Mouse (Mus musculus): ENCODE results near the gene Nxt1. TPM values are rescaled to one million over a fixed set of nuclear protein-coding genes. Genes with fewer than 3 reads are reported as not detected.
A peak's percentile ranks its signal among the peaks of the same experiment; 100 is the strongest.

Gene Nxt1
- polyA plus RNA-seq, 1 experiment from 2014 or later = 88.7 TPM

DNA sequence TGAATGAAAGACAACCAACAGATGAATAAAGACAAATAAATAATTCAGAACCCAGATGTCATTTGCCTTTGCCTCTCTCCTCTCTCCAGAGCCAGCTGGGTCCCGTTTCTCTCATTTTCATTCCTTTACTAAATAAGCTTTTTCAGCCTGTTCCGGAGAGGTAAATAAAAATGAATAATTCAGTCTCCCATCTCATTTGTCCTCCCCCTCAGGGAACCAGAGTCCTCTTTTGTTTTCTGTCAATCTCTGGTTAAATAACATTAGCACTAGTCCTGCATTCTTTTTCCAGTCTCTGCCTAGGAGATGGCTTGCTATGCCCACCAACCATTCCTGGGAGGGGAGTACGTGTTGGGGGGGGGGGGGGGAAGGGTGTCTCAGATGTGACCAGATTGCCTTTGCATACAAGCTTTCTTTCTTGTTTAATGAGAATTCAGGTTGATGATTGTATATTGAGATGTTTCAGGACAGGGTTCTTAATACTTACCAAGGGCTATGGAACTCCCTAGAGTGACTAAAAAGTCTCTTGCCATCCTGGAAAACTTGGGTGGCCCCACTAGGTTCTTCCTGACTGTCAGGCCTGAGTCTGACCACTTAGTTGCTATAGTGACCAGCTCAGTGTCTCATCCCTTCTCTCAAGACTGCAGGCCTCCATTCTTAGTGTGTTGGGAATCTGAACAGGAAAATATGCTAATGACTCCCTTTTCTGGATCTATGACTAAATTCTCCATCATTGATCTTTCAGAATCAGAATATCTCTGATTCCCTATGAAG lies 21.6 kb upstream of the Nxt1 start:
- Histone ChIP-seq H3K4me3 (ENCODE audit: low read length) (no peak overlapping the region), H3K27ac (ENCODE audit: low read length) (no peak overlapping the region), H3K27me3 (ENCODE audit: control insufficient read depth, insufficient read depth, low read depth, low read length) (no peaks in the 10 kb centered on the region), H3K9ac (ENCODE audit: low read length) (no peak overlapping the region), H3K4me2 (ENCODE audit: low read depth, low read length) (no peak overlapping the region), H3K36me3 (ENCODE audit: control insufficient read depth, insufficient read depth, low read length) (no peaks in the 10 kb centered on the region), H3K4me1 (replicated peaks; ENCODE audit: control insufficient read depth, insufficient read depth, low read length) (no peaks in the 10 kb centered on the region), H3K9me3 (ENCODE audit: control insufficient read depth, low read length) (no peaks in the 10 kb centered on the region)
- 39% methylated on average over 3 of the region's 3 CpGs for WGBS
- no peak for ATAC-seq (ENCODE audit: low read depth)

DNA sequence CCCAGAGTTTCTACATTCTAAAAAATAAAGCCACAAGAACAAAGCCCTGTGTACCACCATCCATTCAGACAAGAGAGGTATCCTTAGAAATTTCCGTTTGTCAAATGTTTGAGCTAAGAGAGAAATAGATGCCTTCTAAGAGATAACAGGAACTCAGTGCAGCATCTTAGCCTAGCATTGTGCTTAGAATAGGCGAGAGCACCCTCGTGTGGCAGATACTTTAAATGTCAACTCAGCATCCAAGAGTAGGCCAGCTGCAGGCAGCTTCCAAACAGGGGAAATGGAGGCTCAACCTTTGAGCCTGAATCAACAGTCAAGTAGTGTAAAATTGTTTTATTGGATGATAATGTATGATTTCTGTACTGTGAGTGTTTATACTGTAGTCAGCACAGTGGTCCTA lies 17.4 kb upstream of the Nxt1 start:
- no peak overlapping the region for H3K9ac ChIP-seq (ENCODE audit: low read length)
- WGBS = 0% methylated on average over 3 of the region's 3 CpGs
- no peaks in the 10 kb centered on the region for H3K9me3 ChIP-seq (ENCODE audit: control insufficient read depth, low read length)
- no peaks in the 10 kb centered on the region for H3K4me1 ChIP-seq (replicated peaks; ENCODE audit: control insufficient read depth, insufficient read depth, low read length)
- H3K4me2 ChIP-seq (ENCODE audit: low read depth, low read length) = no peak overlapping the region
- no peak overlapping the region for H3K4me3 ChIP-seq (ENCODE audit: low read length)
- H3K36me3 ChIP-seq (ENCODE audit: control insufficient read depth, insufficient read depth, low read length) = no peaks in the 10 kb centered on the region
- no peaks in the 10 kb centered on the region for H3K27me3 ChIP-seq (ENCODE audit: control insufficient read depth, insufficient read depth, low read depth, low read length)
- 0 out of 2 replicates have a peak, but pooled peaks have one; percentile 69 for ATAC-seq (ENCODE audit: low read depth)
- H3K27ac ChIP-seq (ENCODE audit: low read length) = no peak overlapping the region

GRCm38 (mm10) chr2:148663458-148663857 lies 8.9 kb upstream of the Nxt1 start:
- no peak for ATAC-seq (ENCODE audit: low read depth)
- H3K27me3 ChIP-seq (ENCODE audit: control insufficient read depth, insufficient read depth, low read depth, low read length) = no peaks in the 10 kb centered on the region
- no peaks in the 10 kb centered on the region for H3K36me3 ChIP-seq (ENCODE audit: control insufficient read depth, insufficient read depth, low read length)
- no peak overlapping the region for H3K4me2 ChIP-seq (ENCODE audit: low read depth, low read length)
- no peaks in the 10 kb centered on the region for H3K4me1 ChIP-seq (replicated peaks; ENCODE audit: control insufficient read depth, insufficient read depth, low read length)
- H3K4me3 ChIP-seq (ENCODE audit: low read length) = no peak overlapping the region
- no peaks in the 10 kb centered on the region for H3K9me3 ChIP-seq (ENCODE audit: control insufficient read depth, low read length)
- H3K9ac ChIP-seq (ENCODE audit: low read length) = no peak overlapping the region
- no peak overlapping the region for H3K27ac ChIP-seq (ENCODE audit: low read length)
- WGBS = 97% methylated on average over 1 of the region's 1 CpGs

DNA sequence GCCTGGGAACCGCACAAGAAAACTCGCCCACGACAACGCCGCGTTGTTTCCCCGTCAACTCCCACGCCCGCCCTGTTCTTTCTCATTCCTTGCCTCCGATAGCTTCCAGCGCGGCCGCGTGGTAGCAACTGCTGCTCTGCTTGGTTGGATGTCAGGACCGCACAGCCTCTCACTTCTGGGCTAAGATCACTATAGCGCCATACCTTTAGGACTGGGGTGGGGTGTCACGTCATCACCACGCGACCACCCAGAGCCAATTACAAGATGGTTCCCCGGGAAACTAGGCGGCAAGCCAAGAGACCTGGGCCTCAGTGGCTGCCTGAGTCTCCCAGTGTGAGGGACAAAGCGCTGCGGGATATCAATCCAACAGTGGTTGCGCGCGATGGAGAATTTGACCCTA lies 5.4 kb downstream of the Nxt1 start:
- H3K27ac ChIP-seq (ENCODE audit: low read length) = peak overlapping the region; percentile 19
- peak overlapping the region; percentile 34 for H3K4me3 ChIP-seq (ENCODE audit: low read length)
- WGBS = 13% methylated on average over 26 of the region's 26 CpGs
- ATAC-seq (ENCODE audit: low read depth) = no peak
- H3K4me2 ChIP-seq (ENCODE audit: low read depth, low read length) = peak overlapping the region; percentile 43
- peak overlapping the region; percentile 8 for H3K9ac ChIP-seq (ENCODE audit: low read length)
- no peaks in the 10 kb centered on the region for H3K27me3 ChIP-seq (ENCODE audit: control insufficient read depth, insufficient read depth, low read depth, low read length)
- peaks cover 35% of the 10 kb centered on the region for H3K4me1 ChIP-seq (replicated peaks; ENCODE audit: control insufficient read depth, insufficient read depth, low read length)
- no peaks in the 10 kb centered on the region for H3K9me3 ChIP-seq (ENCODE audit: control insufficient read depth, low read length)
- peaks cover 11% of the 10 kb centered on the region for H3K36me3 ChIP-seq (ENCODE audit: control insufficient read depth, insufficient read depth, low read length)

DNA sequence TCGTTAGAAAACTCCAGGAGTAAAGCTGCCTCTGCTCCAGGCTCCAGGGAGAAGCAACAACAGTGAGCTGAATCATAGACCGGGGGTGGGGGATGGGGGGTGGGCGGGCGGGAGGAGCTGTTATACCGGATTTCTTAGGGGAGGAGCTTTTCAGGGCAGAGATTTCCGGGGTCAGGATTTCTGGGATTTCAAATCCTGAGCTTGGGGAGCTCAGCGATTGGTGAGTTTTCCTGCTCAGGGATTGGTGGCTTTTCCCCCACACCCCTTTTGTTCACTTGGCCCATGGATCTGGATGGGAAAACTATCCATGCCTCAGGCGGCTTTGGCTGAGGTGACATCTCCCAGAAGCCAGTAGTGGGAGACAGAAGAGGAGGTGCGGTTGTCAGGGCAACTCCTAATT lies 6.9 kb downstream of the Nxt1 start:
- peak; percentile 15; the same call in 1 of the 2 replicates for ATAC-seq (ENCODE audit: low read depth)
- Histone ChIP-seq H3K4me2 (ENCODE audit: low read depth, low read length) (peak overlapping the region; percentile 38), H3K4me3 (ENCODE audit: low read length) (peak overlapping the region; percentile 15), H3K36me3 (ENCODE audit: control insufficient read depth, insufficient read depth, low read length) (peaks cover 16% of the 10 kb centered on the region), H3K4me1 (replicated peaks; ENCODE audit: control insufficient read depth, insufficient read depth, low read length) (peaks cover 25% of the 10 kb centered on the region), H3K27ac (ENCODE audit: low read length) (peak overlapping the region; percentile 82), H3K9me3 (ENCODE audit: control insufficient read depth, low read length) (no peaks in the 10 kb centered on the region), H3K9ac (ENCODE audit: low read length) (peak overlapping the region; percentile 32), H3K27me3 (ENCODE audit: control insufficient read depth, insufficient read depth, low read depth, low read length) (no peaks in the 10 kb centered on the region)
- 11% methylated on average over 9 of the region's 9 CpGs for WGBS

DNA sequence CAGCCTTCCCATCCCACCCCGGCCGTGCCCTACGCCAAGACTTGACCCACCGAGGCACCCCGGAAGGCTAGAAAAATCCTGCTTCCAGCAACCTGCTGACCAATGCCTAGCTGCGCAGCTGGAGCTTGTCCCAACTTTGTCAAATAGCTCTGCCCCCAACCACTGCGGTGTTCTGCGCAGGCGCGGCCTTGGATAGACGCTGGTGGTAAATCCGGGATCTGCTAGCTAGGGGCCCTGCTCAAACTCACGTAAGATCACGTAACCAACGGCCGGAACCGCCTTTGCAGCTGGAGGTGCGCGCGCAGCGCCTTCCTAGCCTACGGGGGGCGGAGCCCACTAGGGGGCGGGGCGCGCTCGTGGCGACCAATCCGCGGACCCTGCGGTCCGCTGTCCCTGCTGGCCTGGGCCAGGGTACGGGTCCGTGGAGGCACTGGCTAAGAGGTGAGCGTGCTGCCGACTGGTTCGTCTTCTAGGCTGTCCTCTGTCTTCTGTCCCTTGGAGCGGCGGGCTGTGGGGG lies 8.4 kb downstream of the Nxt1 start, which contains the start of gene Gzf1:
Gzf1 (plus strand) TSS at position 249 of the 517 bp plus-strand sequence.
- Histone ChIP-seq H3K4me2 (ENCODE audit: low read depth, low read length) (peak within 1 kb of the TSS; percentile 89), H3K4me1 (replicated peaks; ENCODE audit: control insufficient read depth, insufficient read depth, low read length) (peaks cover 25% of the 10 kb centered on the region), H3K27me3 (ENCODE audit: control insufficient read depth, insufficient read depth, low read depth, low read length) (no peaks in the 10 kb centered on the region), H3K9ac (ENCODE audit: low read length) (peak within 1 kb of the TSS; percentile 81), H3K27ac (ENCODE audit: low read length) (peak within 1 kb of the TSS; percentile 93), H3K9me3 (ENCODE audit: control insufficient read depth, low read length) (no peaks in the 10 kb centered on the region), H3K36me3 (ENCODE audit: control insufficient read depth, insufficient read depth, low read length) (peaks cover 19% of the 10 kb centered on the region), H3K4me3 (ENCODE audit: low read length) (peak within 1 kb of the TSS; percentile 70)
- 0% methylated on average over 39 of the region's 39 CpGs for WGBS
- ATAC-seq (ENCODE audit: low read depth) = peak; percentile 96

DNA sequence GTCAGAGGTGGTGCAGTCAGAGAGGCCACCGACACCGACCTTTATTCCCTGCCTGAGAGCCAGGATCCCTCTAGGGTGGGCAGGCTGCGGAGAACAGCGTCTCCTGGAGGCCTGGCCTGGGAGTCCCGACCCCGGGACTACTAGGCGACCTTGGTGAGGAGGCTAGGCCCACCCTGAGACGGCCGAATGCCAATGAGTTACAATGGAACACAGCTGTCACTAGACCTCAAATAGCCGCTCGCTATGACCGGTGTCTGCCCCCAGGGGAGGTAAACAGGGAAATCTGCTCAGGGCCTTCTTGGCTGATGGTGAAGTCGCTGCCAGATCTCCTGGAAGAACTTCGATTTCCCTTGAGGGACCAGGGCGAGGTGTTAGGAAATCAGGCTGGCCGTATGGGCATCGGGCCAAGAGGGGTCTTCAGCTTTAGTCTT lies 9.1 kb downstream of the Nxt1 start:
- ATAC-seq (ENCODE audit: low read depth) = peak; percentile 56
- no peaks in the 10 kb centered on the region for H3K27me3 ChIP-seq (ENCODE audit: control insufficient read depth, insufficient read depth, low read depth, low read length)
- H3K27ac ChIP-seq (ENCODE audit: low read length) = peak overlapping the region; percentile 61
- H3K9me3 ChIP-seq (ENCODE audit: control insufficient read depth, low read length) = no peaks in the 10 kb centered on the region
- H3K4me1 ChIP-seq (replicated peaks; ENCODE audit: control insufficient read depth, insufficient read depth, low read length) = peaks cover 25% of the 10 kb centered on the region
- peak overlapping the region; percentile 89 for H3K4me2 ChIP-seq (ENCODE audit: low read depth, low read length)
- H3K9ac ChIP-seq (ENCODE audit: low read length) = peak overlapping the region; percentile 81
- 5% methylated on average over 17 of the region's 17 CpGs for WGBS
- H3K36me3 ChIP-seq (ENCODE audit: control insufficient read depth, insufficient read depth, low read length) = peaks cover 13% of the 10 kb centered on the region
- peak overlapping the region; percentile 70 for H3K4me3 ChIP-seq (ENCODE audit: low read length)

DNA sequence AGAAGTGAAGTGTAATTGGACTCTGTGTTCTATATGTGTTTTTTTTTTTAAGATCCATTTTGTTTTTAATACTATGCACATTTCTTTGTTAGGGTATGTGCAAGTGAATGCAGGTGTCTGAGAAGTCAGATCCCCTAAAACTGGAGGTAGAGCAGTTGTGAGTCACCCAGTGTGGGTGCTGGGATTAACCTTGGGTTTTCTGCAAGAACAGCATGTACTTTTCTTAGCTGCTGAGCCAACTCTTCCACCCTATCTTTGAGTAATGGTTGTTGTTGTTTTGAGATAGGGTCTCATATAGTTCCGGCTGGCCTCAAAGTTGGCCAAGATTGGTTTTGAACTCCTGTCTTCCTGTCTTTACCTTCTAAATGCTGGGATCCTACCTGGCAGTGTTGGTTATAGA lies 10.6 kb downstream of the Nxt1 start:
- Histone ChIP-seq H3K4me1 (replicated peaks; ENCODE audit: control insufficient read depth, insufficient read depth, low read length) (peaks cover 25% of the 10 kb centered on the region), H3K9me3 (ENCODE audit: control insufficient read depth, low read length) (no peaks in the 10 kb centered on the region), H3K36me3 (ENCODE audit: control insufficient read depth, insufficient read depth, low read length) (peaks cover 13% of the 10 kb centered on the region), H3K27me3 (ENCODE audit: control insufficient read depth, insufficient read depth, low read depth, low read length) (no peaks in the 10 kb centered on the region), H3K27ac (ENCODE audit: low read length) (no peak overlapping the region), H3K9ac (ENCODE audit: low read length) (no peak overlapping the region), H3K4me3 (ENCODE audit: low read length) (no peak overlapping the region), H3K4me2 (ENCODE audit: low read depth, low read length) (no peak overlapping the region)
- ATAC-seq (ENCODE audit: low read depth) = no peak
- WGBS = 87% methylated on average over 1 of the region's 1 CpGs

- Histone ChIP-seq H3K27me3 (ENCODE audit: control insufficient read depth, insufficient read depth, low read depth, low read length) (no peaks in the 10 kb centered on the region), H3K27ac (ENCODE audit: low read length) (no peak overlapping the region), H3K9me3 (ENCODE audit: control insufficient read depth, low read length) (no peaks in the 10 kb centered on the region), H3K4me1 (replicated peaks; ENCODE audit: control insufficient read depth, insufficient read depth, low read length) (peaks cover 13% of the 10 kb centered on the region), H3K4me2 (ENCODE audit: low read depth, low read length) (no peak overlapping the region), H3K36me3 (ENCODE audit: control insufficient read depth, insufficient read depth, low read length) (peaks cover 21% of the 10 kb centered on the region), H3K9ac (ENCODE audit: low read length) (no peak overlapping the region), H3K4me3 (ENCODE audit: low read length) (no peak overlapping the region)
- ATAC-seq (ENCODE audit: low read depth) = no peak
- 89% methylated on average over 2 of the region's 2 CpGs for WGBS
These were observed 12.6 kb downstream of the Nxt1 start for GRCm38 (mm10) chr2:148684972-148685371.

Data from lung, embryonic 16.5 days (tissue).